In genomic region chrX:12192343-12192742, GRCm38 (mm10) we compare ENCODE assay signal across 20 mouse cellular contexts. TPM values are rescaled to one million over a fixed set of nuclear protein-coding genes. Genes with fewer than 3 reads are reported as not detected.
A peak's percentile ranks its signal among the peaks of the same experiment; 100 is the strongest.
DNase-seq lines count a peak whose midpoint lies in the region; TF ChIP-seq lines count a peak whose summit lies in the region.
"Had no signal": no experiment of that assay in that cellular context is flagged by ENCODE, and none has a peak within 500 bp of the region (broad histone marks: within the 10 kb centered on the region; RNA-seq: fewer than 3 reads in every experiment).

No protein-coding gene starts in this region.

- no peak overlapping the region for H3K4me3 ChIP-seq in left cerebral cortex, adult 2 months
- H3K4me3 ChIP-seq: embryonic facial prominence, embryonic 13.5 days; embryonic facial prominence, embryonic 15.5 days; erythroblast, embryonic 14.5 days; forebrain, embryonic 10.5 days; forebrain, embryonic 12.5 days had no signal

- peak; percentile 14 for DNase-seq in adrenal gland, postnatal 10 days
- DNase-seq in adrenal gland, postnatal 14 days: no peak
- DNase-seq in heart, adult 11 months: peak; percentile 91
- DNase-seq in heart, postnatal 25 days (ENCODE audit: low spot score): no peak
- DNase-seq in adipocyte (ENCODE audit: low spot score): peak; percentile 74
- no peak for DNase-seq in left cerebral cortex, adult 2 months (ENCODE audit: extremely low spot score in 1 of 2, low spot score in 2 of 2)
- DNase-seq: adrenal gland, adult 2 months; adrenal gland, postnatal 25 days; cerebellum, adult 11 months; cerebellum, adult 18-20 months; cerebellum, adult 8-10 months; cerebellum, adult 9-11 months; cerebellum, postnatal 14 days; cerebellum, postnatal 36 days; embryo, embryonic 11 days had no signal

- H3K27ac ChIP-seq in left cerebral cortex, adult 2 months: no peak overlapping the region
- H3K27ac ChIP-seq: embryonic facial prominence, embryonic 13.5 days; embryonic facial prominence, embryonic 15.5 days; forebrain, embryonic 10.5 days; forebrain, embryonic 12.5 days had no signal

- TF ChIP-seq CTCF in left cerebral cortex, adult 2 months (IDR thresholded peaks at IDR 0.05): no peak

- intact Hi-C loops in heart, postnatal 25 days (cut with DNase I): no loop called here
- intact Hi-C loops in left cerebral cortex, adult 2 months (cut with DNase I): no loop called here

RNA-seq across cellular contexts. Expression of gene Bcor, which starts 32.2 kb away (rescaled TPM):
- 10 to 100 TPM; 21.1 to 23.3 TPM for total RNA-seq in adrenal gland, postnatal 10 days (2021)
- 18.6 and 25.5 TPM in 2 replicates for total RNA-seq in adrenal gland, postnatal 14 days (2021)
- 10 to 100 TPM; 22.0 to 22.7 TPM for total RNA-seq in heart, postnatal 25 days (2021)
- 10 to 100 TPM; 33.4 to 38.0 TPM for total RNA-seq in left cerebral cortex, adult 2 months (2021)

Comparison
In these comparisons a context has a peak if more than half of its experiments do, and no peak if none do; other contexts are left out.
1. DNase-seq: peak in adrenal gland, postnatal 10 days (single experiment), heart, adult 11 months (single experiment) and adipocyte (single experiment); none in adrenal gland, postnatal 14 days (single experiment), heart, postnatal 25 days (single experiment) and left cerebral cortex, adult 2 months (0 of 2).